Mouse (Mus musculus) embryonic facial prominence, embryonic 11.5 days (tissue): ENCODE results near the gene Trim47. TPM values are rescaled to one million over a fixed set of nuclear protein-coding genes. Genes with fewer than 3 reads are reported as not detected.
A peak's percentile ranks its signal among the peaks of the same experiment; 100 is the strongest.

Experiments used
- ATAC-seq: fragments of 200-750 bp; cut with Nextera tagmentation; replicated peaks from 2 replicates; pipeline ENCODE4 v1.8.0; 2017; ENCODE audit warnings: low read depth; ENCODE audit not compliant: insufficient number of reproducible peaks, low FRiP score, low TSS enrichment
- DNase-seq: peaks from one replicate; pipeline ENCODE4 v3.0.0-alpha.2; 2015; ENCODE audit warnings: low spot score
- H3K27ac ChIP-seq: fragments of 300-500 bp; sonication (generic); replicated peaks from 2 replicates; pipeline ENCODE4 v1.5.1; 2014; ENCODE audit warnings: mild to moderate bottlenecking, low read depth, low read length, control low read depth
- H3K27me3 ChIP-seq: fragments of 300-500 bp; sonication (generic); 2 replicates; pipeline ENCODE4 v1.6.1; 2014; ENCODE audit warnings: mild to moderate bottlenecking, low read length, moderate library complexity, mixed read lengths; ENCODE audit not compliant: control insufficient read depth, insufficient read depth
- H3K36me3 ChIP-seq: fragments of 300-500 bp; sonication (generic); replicated peaks from 2 replicates; pipeline ENCODE4 v1.6.1; 2014; ENCODE audit warnings: low read depth, mild to moderate bottlenecking, low read length, moderate library complexity, mixed read lengths; ENCODE audit not compliant: control insufficient read depth, insufficient read depth
- H3K4me1 ChIP-seq: fragments of 300-500 bp; sonication (generic); 2 replicates; pipeline ENCODE4 v1.6.1; 2014; ENCODE audit warnings: low read length, mixed read lengths; ENCODE audit not compliant: control insufficient read depth, insufficient read depth
- H3K4me2 ChIP-seq: fragments of 300-500 bp; sonication (generic); 2 replicates; pipeline ENCODE4 v1.6.1; 2014; ENCODE audit warnings: low read depth, mild to moderate bottlenecking, control low read depth, low read length, moderate library complexity
- H3K4me3 ChIP-seq: fragments of 300-500 bp; sonication (generic); 2 replicates; pipeline ENCODE4 v1.5.1; 2014; ENCODE audit warnings: low read depth, low read length, control low read depth
- H3K9ac ChIP-seq: fragments of 300-500 bp; sonication (generic); replicated peaks from 2 replicates; pipeline ENCODE4 v1.6.1; 2014; ENCODE audit warnings: mild to moderate bottlenecking, control low read depth, low read length
- H3K9me3 ChIP-seq: fragments of 300-500 bp; sonication (generic); replicated peaks from 2 replicates; pipeline ENCODE4 v1.6.1; 2016; ENCODE audit warnings: mild to moderate bottlenecking, low read length, inconsistent platforms, mixed read lengths; ENCODE audit not compliant: control insufficient read depth
- WGBS: fragments of 180-500 bp; shearing (Covaris S2); extraction: QIAGEN DNeasy Blood & Tissue Kit; methylation state at CpG from one replicate; pipeline ENCODE4 v1.1.7; 2014; 5-methylcytosine and 5-hydroxymethylcytosine counted together
- polyA plus RNA-seq: library from polyadenylated mRNA; unstranded; fragments of >200 nt; fragmentation: Nextera tagmentation; extraction: Ambion mirVana; gene quantifications from 2 replicates; pipeline ENCODE4 v1.2.1, GENCODE M21; 2014

Trim47 gene
- polyA plus RNA-seq, 1 experiment from 2014 or later = 4.5 TPM

- Histone ChIP-seq H3K9me3 (no peaks in the 10 kb centered on the region), H3K27me3 (no peaks in the 10 kb centered on the region), H3K4me2 (peak within 1 kb of the TSS; percentile 55), H3K4me3 (peak within 1 kb of the TSS; percentile 41), H3K27ac (no peak within 1 kb of the TSS; the same call in 1 of the 2 replicates), H3K4me1 (no peaks in the 10 kb centered on the region), H3K36me3 (no peaks in the 10 kb centered on the region; the same call in 1 of the 2 replicates), H3K9ac (peak within 1 kb of the TSS; percentile 43)
- DNase-seq (peak; percentile 99), ATAC-seq (peak; percentile 95)
- 4% methylated on average over 35 of the region's 43 CpGs for WGBS
Measured at GRCm38 (mm10) chr11:116086258-116087193, 40.5 kb downstream of the Trim47 start, which contains the start of gene Wbp2. TSS of gene Wbp2 (minus strand) at chr11:116086995.

DNA sequence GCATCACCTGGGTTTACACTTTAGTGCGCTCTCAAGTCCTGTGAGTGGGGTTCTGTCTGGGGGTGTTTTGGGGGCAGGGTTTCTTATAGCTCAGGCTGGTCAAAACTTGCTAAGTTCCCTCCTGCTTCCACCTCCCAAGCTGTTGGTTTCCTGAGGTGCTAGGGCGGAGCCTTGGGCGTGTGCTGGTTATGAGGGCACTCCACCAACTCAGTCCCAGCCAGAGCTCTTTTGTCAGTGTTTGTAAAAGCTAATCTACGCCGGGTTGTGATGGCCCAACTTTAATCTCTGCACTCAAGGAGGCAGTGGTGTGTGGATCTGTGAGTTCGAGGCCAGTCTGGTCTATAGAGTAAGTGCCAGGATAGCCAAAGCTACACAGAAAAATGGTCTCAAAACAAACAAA is 42.8 kb downstream of the Trim47 start:
- no peak overlapping the region for H3K27ac ChIP-seq
- no peaks in the 10 kb centered on the region; the same call in none of the 2 replicates for H3K36me3 ChIP-seq
- H3K4me3 ChIP-seq = no peak overlapping the region
- H3K4me1 ChIP-seq = no peaks in the 10 kb centered on the region
- no peaks in the 10 kb centered on the region for H3K27me3 ChIP-seq
- no peak overlapping the region for H3K4me2 ChIP-seq
- ATAC-seq (no peak), DNase-seq (no peak)
- H3K9me3 ChIP-seq = no peaks in the 10 kb centered on the region
- 89% methylated on average over 6 of the region's 6 CpGs for WGBS
- H3K9ac ChIP-seq = no peak overlapping the region

- DNase-seq = no peak
- H3K4me2 ChIP-seq = no peak overlapping the region
- H3K27ac ChIP-seq = no peak overlapping the region
- no peak overlapping the region; the same call in 1 of the 2 replicates for H3K9ac ChIP-seq
- no peak for ATAC-seq
- H3K9me3 ChIP-seq = no peaks in the 10 kb centered on the region
- no peaks in the 10 kb centered on the region for H3K4me1 ChIP-seq
- no peak overlapping the region for H3K4me3 ChIP-seq
- H3K27me3 ChIP-seq = no peaks in the 10 kb centered on the region
- WGBS = 86% methylated on average over 14 of the region's 14 CpGs
- H3K36me3 ChIP-seq = no peaks in the 10 kb centered on the region; the same call in none of the 2 replicates
Measured at GRCm38 (mm10) chr11:116083096-116083672, 43.8 kb downstream of the Trim47 start.

GRCm38 (mm10) chr11:116081081-116081480 is 45.9 kb downstream of the Trim47 start:
- no peak overlapping the region for H3K4me2 ChIP-seq
- no peaks in the 10 kb centered on the region for H3K27me3 ChIP-seq
- H3K4me1 ChIP-seq = no peaks in the 10 kb centered on the region
- H3K9ac ChIP-seq = no peak overlapping the region
- WGBS = 75% methylated on average over 6 of the region's 6 CpGs
- H3K36me3 ChIP-seq = no peaks in the 10 kb centered on the region; the same call in none of the 2 replicates
- no peaks in the 10 kb centered on the region for H3K9me3 ChIP-seq
- DNase-seq = no peak
- H3K4me3 ChIP-seq = no peak overlapping the region
- no peak overlapping the region for H3K27ac ChIP-seq
- ATAC-seq = no peak

DNA sequence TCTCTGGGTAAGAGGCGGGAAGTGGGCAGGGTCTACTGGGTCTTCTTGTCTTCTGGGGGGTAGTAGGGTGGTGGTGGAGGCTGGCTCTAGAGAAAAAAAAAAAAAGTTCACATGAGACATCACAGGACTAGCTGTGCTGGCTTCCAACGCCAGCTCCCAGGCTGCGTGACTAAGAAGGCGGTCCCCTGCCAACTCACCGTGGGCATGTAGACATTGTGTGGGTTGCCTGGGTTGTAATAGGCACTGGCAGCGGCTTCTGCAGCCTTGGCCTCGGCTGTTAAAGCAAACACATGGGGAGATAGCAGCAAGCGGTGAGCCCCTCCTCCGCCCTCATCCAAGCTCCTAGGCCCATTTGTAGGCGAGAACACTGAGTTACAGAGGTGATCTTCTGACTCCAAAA is 47.5 kb downstream of the Trim47 start:
- Histone ChIP-seq H3K4me2 (no peak overlapping the region), H3K36me3 (no peaks in the 10 kb centered on the region; the same call in none of the 2 replicates), H3K9ac (no peak overlapping the region), H3K9me3 (no peaks in the 10 kb centered on the region), H3K27ac (no peak overlapping the region), H3K27me3 (no peaks in the 10 kb centered on the region), H3K4me3 (no peak overlapping the region), H3K4me1 (no peaks in the 10 kb centered on the region)
- WGBS = 77% methylated on average over 10 of the region's 10 CpGs
- ATAC-seq (no peak), DNase-seq (no peak)

GRCm38 (mm10) chr11:116078676-116079320 is 48.2 kb downstream of the Trim47 start:
- no peak overlapping the region for H3K4me2 ChIP-seq
- 33% methylated on average over 10 of the region's 10 CpGs for WGBS
- no peaks in the 10 kb centered on the region for H3K4me1 ChIP-seq
- H3K9me3 ChIP-seq = no peaks in the 10 kb centered on the region
- H3K9ac ChIP-seq = no peak overlapping the region
- DNase-seq = no peak
- no peak overlapping the region for H3K4me3 ChIP-seq
- H3K27me3 ChIP-seq = no peaks in the 10 kb centered on the region
- H3K36me3 ChIP-seq = no peaks in the 10 kb centered on the region; the same call in none of the 2 replicates
- no peak for ATAC-seq
- H3K27ac ChIP-seq = no peak overlapping the region

DNA sequence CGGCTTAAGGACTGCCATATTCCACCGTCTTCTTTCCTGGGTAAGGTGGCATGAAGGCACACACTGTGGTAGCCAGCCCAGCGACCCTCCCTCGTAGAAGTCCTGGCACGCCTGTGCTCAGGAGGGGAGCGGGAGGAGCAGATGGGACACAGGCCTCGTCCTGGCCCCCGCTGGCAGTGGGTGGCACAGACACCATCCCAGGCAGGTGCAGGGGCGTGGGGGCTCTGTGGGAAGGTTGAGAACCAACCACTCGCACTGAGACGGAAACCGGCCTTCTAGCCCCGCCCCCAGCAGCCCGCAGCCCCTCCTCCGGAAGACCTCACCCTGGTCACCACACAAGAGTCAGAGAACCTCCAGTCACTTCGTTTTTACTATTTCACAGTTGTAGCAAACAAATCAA is 48.8 kb downstream of the Trim47 start:
- Histone ChIP-seq H3K27me3 (no peaks in the 10 kb centered on the region), H3K9ac (peak overlapping the region; percentile 32; the same call in 1 of the 2 replicates), H3K4me3 (peak overlapping the region; percentile 15; the same call in 1 of the 2 replicates), H3K36me3 (no peaks in the 10 kb centered on the region; the same call in none of the 2 replicates), H3K27ac (no peak overlapping the region), H3K4me1 (no peaks in the 10 kb centered on the region), H3K4me2 (peak overlapping the region; percentile 49), H3K9me3 (no peaks in the 10 kb centered on the region)
- DNase-seq (peak; percentile 48), ATAC-seq (0 out of 2 replicates have a peak, but pooled peaks have one; percentile 26)
- WGBS = 12% methylated on average over 16 of the region's 16 CpGs
